Mouse (Mus musculus): ENCODE data around the gene Xirp2.
A peak's percentile ranks its signal among the peaks of the same experiment; 100 is the strongest.
"Not testable (repeated sequence)": the region's sequence is repeated elsewhere in the genome, so short reads cannot be mapped to it uniquely, and the experiment has no call there.

Gene Xirp2

GRCm38 (mm10) chr2:67445780-67446179 lies at the start of gene Xirp2:
TSS of gene Xirp2 (plus strand) at chr2:67446002.
- DNase-seq (ENCODE audit: low spot score in 2 of 2): no peak

GRCm38 (mm10) chr2:67413425-67413824 lies 32.4 kb upstream of the Xirp2 start, which contains the start of gene Gm21830:
TSS of gene Gm21830 (plus strand) at chr2:67413725.
- DNase-seq (ENCODE audit: low spot score in 2 of 2): not testable (repeated sequence)

- DNase-seq (ENCODE audit: low spot score in 2 of 2): no peak
Measured at GRCm38 (mm10) chr2:67420853-67421252, 24.9 kb upstream of the Xirp2 start.

GRCm38 (mm10) chr2:67422799-67423198 lies 23.0 kb upstream of the Xirp2 start:
- no peak for DNase-seq (ENCODE audit: low spot score in 2 of 2)

- DNase-seq (ENCODE audit: low spot score in 2 of 2): no peak
Measured at GRCm38 (mm10) chr2:67433081-67433480, 12.7 kb upstream of the Xirp2 start, which contains the start of gene Gm26727. TSS of gene Gm26727 (minus strand) at chr2:67433181.

GRCm38 (mm10) chr2:67438309-67438708 lies 7.5 kb upstream of the Xirp2 start:
- no peak for DNase-seq (ENCODE audit: low spot score in 2 of 2)

GRCm38 (mm10) chr2:67446772-67447171 lies 970 bp downstream of the Xirp2 start:
- no peak for DNase-seq (ENCODE audit: low spot score in 2 of 2)

- no peak for DNase-seq (ENCODE audit: low spot score in 2 of 2)
Measured at GRCm38 (mm10) chr2:67447206-67447605, 1.4 kb downstream of the Xirp2 start.

GRCm38 (mm10) chr2:67460857-67461256 lies 15.1 kb downstream of the Xirp2 start:
- no peak for DNase-seq (ENCODE audit: low spot score in 2 of 2)

- no peak for DNase-seq (ENCODE audit: low spot score in 2 of 2)
Measured at GRCm38 (mm10) chr2:67467036-67467435, 21.2 kb downstream of the Xirp2 start.

- DNase-seq (ENCODE audit: low spot score in 2 of 2): not testable (repeated sequence)
Measured at GRCm38 (mm10) chr2:67470030-67470429, 24.2 kb downstream of the Xirp2 start.

- peak in 1 of 2 experiments; percentile 3 for DNase-seq (ENCODE audit: low spot score in 2 of 2)
Measured at GRCm38 (mm10) chr2:67477753-67478152, 32.0 kb downstream of the Xirp2 start.

- no peak for DNase-seq (ENCODE audit: low spot score in 2 of 2)
Measured at GRCm38 (mm10) chr2:67481051-67481450, 35.2 kb downstream of the Xirp2 start.

- no peak for DNase-seq (ENCODE audit: low spot score in 2 of 2)
Measured at GRCm38 (mm10) chr2:67486721-67487120, 40.9 kb downstream of the Xirp2 start.

- no peak for DNase-seq (ENCODE audit: low spot score in 2 of 2)
Measured at GRCm38 (mm10) chr2:67487162-67487561, 41.4 kb downstream of the Xirp2 start.

- DNase-seq (ENCODE audit: low spot score in 2 of 2): no peak
Measured at GRCm38 (mm10) chr2:67488465-67489127, 42.8 kb downstream of the Xirp2 start.

GRCm38 (mm10) chr2:67489128-67489492 lies 43.3 kb downstream of the Xirp2 start:
- no peak for DNase-seq (ENCODE audit: low spot score in 2 of 2)

GRCm38 (mm10) chr2:67505457-67505856 lies 59.7 kb downstream of the Xirp2 start:
- no peak for DNase-seq (ENCODE audit: low spot score in 2 of 2)

GRCm38 (mm10) chr2:67516405-67516804 lies 70.6 kb downstream of the Xirp2 start:
- DNase-seq (ENCODE audit: low spot score in 2 of 2): no peak

- DNase-seq (ENCODE audit: low spot score in 2 of 2): no peak
Measured at GRCm38 (mm10) chr2:67535347-67535746, 89.5 kb downstream of the Xirp2 start.

GRCm38 (mm10) chr2:67539426-67539825 lies 93.6 kb downstream of the Xirp2 start:
- no peak for DNase-seq (ENCODE audit: low spot score in 2 of 2)

GRCm38 (mm10) chr2:67541957-67542696 lies 96.3 kb downstream of the Xirp2 start:
- DNase-seq (ENCODE audit: low spot score in 2 of 2): no peak

GRCm38 (mm10) chr2:67544426-67544825 lies 98.6 kb downstream of the Xirp2 start:
- DNase-seq (ENCODE audit: low spot score in 2 of 2): no peak
